Mouse (Mus musculus) cerebellum, adult 9-10 months (tissue): ENCODE data around the gene Tbc1d13.

Experiments used
- DNase-seq: peaks from one replicate; pipeline ENCODE4 v3.0.0; 2022

Gene Tbc1d13

DNA sequence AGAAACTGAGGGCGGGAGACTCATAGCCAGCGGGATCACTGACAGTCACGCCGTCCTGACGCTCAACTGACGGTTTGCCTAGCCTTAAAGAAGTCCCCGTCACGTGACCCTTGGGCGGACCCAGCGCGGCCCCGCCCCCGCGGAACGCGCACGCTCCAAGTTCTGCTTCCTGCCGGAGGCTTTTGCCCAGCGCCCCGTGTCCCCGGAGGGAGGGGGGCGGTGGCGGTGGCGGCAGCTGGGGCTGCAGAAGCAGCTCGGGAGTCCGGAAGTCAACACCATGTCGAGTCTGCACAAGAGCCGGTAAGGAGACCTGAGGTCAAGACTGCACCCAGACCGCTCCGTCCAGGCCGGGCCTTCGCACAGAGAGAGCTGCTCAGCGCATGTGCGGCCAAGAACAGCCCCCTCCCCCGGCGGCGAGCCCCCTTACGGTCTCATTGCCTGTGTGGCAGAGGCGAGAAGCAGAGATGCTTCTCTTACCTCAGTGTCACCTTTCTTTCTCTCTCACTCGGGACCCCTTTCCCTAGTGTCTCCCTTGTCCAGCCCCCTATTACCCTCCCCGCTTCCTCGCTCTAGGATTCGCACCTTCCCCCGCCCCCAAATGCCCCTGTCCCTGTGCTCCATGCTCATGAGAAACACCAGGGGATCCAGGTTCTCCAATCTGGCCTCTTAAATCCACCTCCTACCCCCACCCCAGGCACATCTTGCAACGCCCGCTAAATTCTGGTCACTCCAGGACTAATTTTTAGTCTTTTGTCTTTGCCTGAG is at the start of gene Tbc1d13:
Gene Tbc1d13, plus strand, starts transcription at position 134 of the 765 bp plus-strand sequence.
- DNase-seq = peak; percentile 98

DNA sequence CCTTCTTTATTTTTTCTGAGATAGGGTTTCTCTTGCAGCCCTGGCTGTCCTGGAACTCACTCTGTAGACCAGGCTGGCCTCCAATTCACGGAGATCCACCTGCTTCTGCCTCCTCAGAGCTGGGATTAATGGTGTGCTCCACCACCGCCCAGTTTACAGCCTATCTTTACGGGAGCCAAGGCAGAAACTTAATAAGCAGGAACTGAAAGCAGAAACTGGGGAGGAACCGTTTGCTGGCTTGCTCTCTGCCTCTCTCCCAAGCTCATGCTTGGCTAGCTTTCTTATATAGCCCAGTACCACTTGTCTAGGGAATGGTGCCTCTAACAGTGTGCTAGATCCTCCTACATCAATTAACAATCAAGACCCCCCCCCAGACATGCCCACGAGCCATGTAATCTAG is 49.4 kb upstream of the Tbc1d13 start:
- no peak for DNase-seq

DNA sequence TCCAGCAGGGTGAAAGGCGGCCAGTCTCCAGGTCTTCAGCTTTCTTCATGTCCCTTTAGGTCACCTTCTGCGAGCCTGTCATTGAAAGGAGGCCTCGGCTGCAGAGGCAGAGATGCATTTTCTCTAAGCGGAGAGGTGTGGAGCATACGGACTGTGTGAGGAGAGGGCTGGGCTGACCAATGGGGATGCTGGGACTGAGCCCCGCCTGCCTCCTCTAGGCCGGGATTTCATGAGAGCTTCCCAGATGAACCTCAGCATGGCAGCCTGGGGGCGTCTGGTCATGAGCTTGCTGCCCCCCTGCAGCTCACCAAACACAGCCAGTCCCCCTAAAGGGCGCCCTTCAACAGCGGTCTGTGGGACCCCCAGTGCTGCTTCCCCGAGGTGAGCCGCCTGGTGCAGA is 48.9 kb upstream of the Tbc1d13 start:
- DNase-seq = no peak

DNA sequence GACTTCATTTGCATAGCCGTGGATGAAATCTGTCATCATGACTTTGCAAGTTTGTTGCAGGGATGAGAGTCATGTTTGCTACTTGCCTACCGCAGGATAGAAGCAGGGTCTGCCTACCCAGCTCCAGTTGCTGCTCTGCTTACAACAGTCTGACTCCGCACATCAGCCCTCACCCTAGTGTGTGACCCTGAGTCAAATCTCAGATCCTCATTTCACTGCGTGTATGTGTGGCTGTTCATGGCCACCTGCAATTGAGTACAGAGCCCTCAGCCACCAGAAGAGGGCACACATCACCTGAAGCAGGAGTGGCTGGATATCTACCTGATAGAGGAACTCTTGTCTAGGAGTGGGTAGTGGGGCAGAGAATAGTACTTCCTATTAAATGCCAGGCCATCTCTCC is 46.2 kb upstream of the Tbc1d13 start:
- no peak for DNase-seq

DNA sequence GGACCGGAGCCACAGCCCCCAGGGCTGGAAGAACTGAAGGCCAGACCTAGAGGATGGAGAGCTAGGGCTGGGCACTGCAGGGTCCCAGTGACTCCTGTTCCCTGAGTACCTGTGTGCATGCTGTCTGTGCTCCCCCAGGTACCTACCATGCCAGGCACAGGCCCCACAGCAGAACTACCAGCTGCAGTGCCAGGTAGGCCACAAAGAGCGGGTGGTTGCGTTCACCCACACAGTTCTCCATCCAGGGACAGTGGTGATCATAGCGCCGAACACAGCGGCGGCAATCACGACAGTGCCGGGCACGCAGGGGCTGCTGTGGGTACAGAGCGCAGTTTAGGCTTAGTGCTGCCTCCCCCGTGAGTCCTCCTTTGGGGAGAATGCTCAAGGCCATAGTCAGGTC is 42.0 kb upstream of the Tbc1d13 start:
- DNase-seq = no peak

DNA sequence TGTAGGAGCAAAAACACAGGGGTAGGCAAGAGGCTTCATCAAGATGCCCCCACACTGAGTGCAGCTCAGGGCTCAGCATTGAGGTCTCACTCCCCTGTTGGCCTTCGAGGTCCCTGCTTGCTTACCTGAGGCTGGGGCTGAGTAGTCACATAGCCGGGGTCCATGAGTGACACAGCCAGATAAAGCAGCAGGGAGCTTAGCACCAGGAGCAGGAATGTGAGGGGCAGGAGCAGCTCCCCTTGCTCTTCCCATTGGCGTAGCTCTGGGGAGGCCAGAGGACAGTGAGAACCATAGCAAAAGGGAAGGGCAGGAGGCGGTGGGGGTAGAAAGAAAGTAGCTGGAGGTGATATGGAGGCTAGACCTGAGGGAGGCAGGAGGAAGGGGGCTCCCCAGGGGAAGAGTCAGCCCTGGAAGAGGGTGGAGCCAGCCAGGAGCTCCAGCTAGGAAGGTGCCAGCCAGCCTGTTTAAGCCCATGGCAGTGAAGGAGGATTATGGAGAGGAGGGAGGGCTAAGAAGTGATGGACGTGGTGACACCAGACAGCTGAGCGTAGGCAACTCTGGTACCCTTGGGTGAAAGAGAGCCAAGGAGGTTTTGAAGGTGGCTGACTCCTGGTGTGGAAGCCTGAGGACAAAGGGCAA is 41.1 kb upstream of the Tbc1d13 start:
- DNase-seq = no peak

DNA sequence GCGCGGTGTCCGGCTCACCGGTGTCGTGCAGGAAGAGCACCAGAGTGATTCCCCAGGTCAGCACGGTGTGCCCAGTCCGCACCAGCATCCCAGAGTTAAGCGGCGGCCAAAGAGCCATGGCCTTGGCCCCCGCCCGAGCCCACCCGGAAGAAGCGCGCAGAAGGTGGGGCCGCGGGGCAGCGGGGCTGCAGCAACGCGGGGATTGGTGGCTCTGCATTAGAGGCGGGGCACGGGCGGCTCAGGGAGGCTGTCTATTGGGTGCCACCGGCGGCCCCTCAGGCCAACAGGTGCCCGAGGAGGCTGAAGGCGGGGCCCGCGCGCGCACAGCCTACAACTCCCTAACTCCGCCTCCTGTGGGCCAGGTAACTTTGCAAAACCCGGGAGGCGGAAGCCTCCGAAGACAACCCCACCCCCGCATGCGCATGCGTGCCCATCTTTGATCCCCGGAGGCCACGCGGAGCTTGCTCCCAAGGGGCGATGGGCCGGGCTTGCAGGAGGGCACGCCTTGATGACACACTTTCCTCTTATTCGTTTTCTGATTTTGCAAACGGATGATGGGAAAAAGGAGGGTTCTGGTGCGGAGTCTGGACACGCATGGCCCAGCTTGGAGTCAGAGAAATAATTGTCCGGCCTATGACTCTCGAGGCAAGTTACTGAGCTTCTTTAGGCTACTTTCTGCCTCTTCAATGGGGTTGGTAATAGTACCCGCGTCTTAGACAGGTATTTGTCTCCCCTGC is 39.9 kb upstream of the Tbc1d13 start, which contains the start of gene Zdhhc12:
Gene Zdhhc12, minus strand, starts transcription at position 178 of the 737 bp plus-strand sequence.
- peak; percentile 93 for DNase-seq

DNA sequence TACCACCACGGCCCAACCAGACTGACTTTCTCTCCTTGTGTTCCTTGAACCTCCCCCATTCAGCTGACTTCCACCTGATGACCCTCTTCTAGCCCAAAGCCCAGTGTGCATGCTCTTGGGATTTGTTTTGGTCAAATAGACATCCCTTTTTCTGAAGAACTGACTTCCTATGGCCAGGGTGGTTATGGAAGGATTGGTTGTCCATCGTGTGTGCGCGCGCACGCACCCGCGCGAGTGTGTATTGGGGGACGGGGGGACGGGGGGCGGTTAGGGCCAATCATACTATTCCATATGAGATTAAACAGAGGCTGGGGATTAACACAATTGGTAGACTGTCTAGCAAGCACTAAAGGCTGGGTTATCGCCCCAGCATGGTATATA is 39.3 kb upstream of the Tbc1d13 start:
- no peak for DNase-seq

DNA sequence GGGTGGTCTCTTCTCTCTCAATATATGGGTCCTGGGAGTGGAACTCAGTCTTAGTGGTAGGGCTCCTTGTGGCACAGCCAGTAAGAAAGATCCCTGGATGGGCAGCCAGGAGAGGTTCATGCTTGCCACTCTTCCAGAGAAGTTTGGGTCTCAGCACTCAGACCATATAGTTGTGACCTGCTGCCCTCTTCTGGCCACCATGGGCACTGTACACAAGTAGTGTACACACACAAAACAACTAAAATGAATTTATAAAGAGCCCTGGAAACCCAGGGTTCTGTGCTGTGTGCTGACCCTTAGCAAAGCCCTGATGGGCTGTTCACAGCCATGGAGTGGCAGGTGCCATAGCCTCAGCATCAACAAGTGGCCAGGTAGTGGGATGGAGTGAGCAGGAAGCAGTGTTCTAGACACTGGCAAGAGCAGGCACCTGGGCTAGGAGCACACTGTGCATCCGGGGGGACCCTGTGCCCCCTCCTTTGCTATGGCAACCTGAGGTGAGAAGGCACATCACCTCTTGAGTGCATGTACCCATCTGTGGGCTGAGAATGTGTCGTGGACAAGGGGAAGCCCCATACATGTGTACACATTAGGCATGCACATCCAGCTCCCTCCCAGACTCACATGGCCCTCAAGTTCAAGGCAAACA is 37.5 kb upstream of the Tbc1d13 start:
- DNase-seq = peak; percentile 53

DNA sequence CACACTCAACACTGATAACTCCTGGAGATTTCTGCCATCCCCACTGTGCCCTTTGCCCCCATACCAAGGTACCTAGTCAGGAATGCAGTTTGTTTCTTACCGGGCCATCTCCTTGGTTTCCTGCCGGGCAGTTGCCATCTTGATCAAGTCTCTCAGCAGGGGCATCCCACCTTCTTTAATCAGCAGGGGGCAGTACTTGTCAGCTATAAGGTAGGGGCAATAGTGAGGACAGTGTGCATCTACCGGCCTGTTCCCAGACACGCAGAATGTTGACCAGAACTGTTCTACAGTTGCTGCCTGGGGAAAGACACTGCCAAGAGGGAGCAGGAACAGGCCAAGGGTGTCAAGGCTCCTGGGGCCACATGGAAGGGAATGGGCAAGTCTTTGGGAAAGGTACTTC is 33.3 kb upstream of the Tbc1d13 start:
- DNase-seq = no peak

DNA sequence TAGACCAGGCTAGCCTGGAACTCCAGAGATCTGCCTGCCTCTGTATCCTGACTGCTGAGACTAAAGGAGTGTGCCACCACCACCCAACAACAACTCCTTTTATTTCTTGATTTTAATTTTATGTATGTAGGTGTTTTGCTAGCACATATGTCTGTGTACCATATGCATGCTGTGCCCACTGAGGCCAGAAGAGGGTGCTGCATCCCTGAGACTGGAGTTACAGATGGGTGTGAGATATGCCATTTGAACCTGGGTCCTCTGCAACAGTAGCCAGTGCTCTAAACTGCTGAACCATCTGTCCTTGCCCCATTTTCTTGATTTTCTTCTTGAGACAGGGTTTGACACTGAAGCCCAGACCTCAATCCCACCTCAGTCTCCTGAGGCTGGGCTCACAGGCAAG is 27.2 kb upstream of the Tbc1d13 start:
- DNase-seq = no peak

DNA sequence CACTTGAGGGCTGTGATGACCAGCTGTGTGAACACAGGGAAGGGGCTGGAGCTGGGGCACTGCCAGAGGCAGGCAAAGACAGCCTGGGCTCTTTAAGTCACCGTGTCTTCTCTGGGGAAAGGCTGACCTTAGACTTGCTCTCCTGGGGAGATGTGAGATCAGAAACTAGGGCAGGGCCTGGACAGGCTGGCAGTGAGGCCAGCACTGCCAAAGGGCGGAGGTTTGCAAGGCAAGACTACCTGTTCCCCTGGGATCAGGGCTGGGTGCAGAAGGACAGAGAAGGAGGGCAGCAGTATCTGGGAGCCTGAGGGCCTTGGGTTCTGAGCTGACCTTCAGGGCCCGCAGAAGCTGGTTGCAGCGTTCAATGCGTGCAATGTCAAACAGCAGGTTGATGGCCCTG is 25.9 kb upstream of the Tbc1d13 start:
- DNase-seq = no peak

DNA sequence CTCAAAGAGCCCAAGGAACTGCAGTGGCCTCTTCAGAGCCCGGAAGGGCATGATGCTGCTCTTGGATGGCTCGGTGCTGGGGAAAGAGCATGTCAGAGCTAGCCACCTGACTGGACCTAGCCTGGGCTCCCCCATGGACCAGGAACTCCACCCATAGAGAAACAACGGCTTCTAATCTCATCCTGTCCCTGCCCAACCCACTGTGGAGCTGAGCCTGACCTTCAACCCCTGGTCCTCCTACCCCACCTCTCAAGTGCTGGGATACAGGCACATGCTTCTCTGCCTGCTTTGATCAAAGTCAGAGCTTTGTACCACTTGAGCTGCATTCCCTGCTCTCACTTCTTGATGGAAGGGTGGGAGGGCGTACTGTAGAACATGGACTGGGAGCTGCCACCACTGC is 25.3 kb upstream of the Tbc1d13 start:
- DNase-seq = no peak

DNA sequence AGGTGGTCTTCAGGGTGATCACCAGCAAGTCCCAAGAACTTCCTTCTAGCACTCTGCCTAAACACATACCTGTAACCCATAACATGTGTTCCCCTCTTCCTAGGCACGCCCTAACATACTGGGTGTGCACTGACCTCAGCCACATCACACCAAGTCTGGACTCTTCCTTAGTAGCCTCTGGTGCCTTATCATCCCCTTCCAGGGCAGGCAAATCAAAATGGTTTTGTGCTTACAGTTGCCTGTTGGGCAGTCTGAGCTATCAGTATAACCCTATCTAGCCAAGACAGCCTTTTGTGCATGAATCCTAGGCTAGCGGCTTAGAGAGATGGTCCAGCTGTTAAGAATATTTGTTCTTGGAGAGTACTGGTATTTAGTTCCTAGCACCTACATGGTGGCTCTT is 22.0 kb upstream of the Tbc1d13 start:
- DNase-seq = no peak

DNA sequence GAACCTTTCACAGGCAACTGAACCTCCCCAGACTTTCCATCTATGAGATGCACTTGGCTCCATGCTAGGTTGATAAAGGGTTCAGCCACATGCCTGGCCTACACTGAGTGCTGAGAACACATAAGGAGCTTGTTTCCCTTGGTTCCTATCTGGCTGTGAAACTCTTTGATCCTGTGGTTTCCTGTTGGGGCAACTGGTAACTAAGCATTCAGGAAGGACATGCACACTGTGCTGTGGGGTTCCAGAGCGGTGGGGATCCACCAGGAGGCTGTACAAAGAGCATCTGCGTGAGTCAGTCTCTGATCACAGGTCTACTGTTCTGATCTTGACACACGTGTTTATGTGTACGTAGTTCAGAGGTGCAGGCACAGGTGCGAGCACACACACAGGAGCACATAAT is 21.0 kb upstream of the Tbc1d13 start:
- DNase-seq = no peak

DNA sequence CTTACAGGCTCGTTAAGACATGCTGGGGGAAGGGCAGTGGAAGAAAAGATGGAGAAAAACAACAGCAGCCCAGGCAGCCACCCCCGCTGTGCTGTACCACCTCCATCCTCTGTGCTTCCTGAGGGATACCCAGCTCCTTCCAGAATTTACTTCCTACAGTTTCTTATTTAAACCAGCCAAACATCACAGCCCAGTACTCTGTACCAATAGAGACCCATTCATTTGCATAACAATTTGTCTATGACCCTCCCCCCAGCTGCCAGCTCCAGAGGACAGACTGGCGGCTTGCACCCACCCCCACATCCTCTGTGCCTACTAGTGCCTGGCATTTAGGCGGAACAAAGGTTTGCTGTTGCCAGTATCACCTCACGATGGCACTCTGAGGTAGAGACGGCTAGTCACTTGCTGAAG is 13.9 kb upstream of the Tbc1d13 start:
- DNase-seq = no peak

DNA sequence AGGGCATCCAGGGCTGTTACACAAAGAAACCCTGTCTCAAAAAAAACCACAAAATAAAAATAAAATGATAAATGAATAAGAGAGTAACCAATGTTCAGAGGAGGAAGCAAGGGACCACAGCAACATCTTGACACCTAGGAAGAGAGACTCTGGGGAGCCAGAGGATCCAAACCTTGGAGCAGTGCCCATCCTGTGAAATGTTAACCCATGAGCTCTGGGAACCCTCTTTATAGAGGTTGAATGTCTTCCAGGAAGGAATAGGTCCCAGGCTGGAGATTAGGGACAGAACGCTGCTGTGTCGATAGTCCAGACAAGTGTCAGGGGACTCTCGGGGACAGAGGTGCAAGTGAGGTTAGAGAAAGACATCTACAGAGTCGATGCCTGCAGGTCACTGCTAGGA is 13.3 kb upstream of the Tbc1d13 start:
- DNase-seq = no peak

DNA sequence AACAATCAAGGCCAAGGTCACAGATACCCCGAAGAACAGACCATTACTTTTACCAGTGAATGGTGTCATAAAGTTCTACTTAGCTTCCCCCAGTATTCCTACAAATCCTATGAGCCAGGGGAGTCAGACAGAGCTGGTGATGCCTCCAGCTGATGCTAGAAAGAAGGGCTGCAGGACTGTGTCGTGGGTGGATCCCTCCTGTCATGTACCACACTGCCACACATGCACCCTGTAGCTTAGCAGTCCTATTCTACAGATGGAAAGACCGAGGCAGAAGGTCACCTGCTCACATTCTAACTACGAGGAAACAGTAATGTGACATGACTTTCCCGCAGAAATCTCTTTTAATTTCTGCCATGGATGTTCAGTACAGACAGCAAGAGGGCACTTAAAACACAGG is 10.8 kb upstream of the Tbc1d13 start:
- DNase-seq = no peak

DNA sequence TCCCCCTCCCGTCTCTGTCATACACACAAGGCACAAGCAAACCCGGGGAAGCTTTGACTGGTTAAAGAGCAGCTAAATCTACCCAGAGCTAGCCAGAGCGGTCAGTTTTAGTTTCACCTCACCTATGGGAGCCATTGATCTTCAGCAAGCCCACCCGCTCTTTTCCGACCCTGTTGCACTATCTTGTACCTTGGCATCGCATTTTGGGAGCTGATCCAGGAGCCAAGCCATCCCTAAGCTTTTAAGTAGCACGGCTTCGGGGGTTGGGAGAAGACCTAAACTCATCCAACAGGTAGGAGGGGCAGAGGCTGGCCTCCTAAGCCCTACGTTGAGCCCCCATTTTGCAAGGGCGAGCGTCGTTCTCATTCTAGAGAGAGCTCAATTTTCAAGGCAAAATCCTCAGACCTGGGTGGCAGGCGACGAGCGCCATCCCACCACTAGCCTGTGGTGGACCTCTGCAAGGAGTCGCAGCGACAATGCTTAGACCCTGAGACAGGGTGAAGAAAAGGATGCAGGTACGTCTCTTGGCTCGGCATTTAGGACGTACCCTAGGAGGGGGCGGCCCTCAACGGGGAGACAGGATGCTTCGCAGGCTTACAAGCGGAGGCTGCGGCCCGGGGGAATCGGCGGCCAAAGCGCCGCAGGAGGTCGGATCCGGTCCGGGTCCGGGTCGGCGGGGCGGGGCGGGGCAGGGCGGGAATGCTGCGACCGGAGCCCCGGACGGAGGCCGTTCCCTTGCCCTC is 9.6 kb upstream of the Tbc1d13 start:
- DNase-seq = peak; percentile 65

DNA sequence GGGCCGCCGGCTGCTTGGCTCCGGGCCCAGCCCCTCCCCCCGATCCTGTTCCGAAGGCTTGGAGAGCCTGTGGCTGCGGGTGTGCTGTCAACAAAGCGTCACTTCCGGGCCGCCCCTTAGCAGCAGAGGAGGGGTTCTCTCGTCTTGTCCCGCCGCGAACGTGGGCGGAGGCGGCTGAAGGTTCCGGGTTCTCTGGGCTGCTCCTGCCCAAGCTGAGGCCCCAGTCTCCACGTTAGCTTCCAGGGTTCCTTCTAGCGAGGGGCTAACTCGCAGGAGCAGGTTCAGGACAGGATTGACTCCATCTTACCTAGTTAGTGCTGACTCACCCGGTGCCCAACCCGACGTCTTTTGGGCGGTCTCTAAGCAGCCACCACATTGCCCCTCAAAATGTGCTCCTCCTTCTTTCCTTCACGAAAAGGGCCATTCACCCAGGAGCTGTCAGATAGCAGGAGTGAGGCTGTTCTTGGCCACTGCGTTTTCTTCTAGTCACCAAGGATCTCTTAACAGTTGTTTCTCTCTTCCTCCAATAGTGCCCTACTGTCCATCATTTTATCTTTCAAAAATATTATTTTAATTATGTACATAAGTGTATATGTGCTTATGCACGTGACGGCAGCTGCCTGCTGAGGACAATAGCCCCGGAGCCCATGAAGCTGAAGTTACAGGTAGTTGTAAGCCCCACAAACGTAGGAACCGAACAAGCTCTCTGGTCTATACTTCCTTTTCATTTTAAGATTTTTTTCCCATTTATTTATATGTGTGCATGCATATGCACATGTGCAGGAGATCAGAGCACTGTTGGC is 8.9 kb upstream of the Tbc1d13 start, which contains the start of gene Zer1:
Gene Zer1, minus strand, starts transcription at position 114 of the 803 bp plus-strand sequence.
- peak; percentile 94 for DNase-seq

DNA sequence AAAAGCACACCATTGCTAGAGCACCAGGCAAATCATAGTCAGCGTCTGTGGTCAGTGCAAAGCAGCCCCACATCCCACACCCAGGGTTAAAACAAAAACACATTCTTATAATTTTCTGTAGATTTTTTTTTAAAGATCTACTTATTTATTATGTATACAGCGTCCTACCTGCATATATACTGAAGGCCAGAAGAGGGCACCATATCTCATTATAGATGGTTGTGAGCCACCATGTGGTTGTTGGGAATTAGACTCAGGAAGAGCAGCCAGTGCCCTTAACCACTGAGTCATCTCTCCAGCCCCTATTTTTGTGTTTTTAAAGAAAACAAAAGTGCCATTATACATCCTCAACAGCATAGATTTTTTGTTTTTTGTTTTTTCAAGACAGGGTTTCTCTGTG is 4.8 kb upstream of the Tbc1d13 start:
- peak; percentile 79 for DNase-seq

DNA sequence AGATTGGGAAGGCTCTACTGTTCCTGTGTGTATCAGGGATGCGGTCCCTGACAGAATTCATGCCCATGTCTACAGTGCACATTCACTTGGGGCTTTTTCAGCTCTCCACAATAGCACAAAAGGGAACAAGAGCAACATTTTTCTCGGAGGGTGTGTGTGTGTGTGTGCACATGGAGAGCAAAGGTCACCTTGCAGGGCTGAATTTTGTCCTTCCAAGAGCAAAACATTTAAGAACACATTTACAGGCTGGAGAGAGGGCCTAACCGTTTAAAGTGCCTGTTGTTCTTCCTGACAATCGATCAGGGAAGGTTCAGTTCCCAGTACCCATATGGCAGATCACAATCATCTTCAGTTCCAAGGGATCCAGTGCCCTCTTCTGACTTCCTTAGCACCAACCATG is 3.4 kb upstream of the Tbc1d13 start:
- DNase-seq = no peak
